Mouse (Mus musculus) E14TG2a.4 (cell line): Measurements from ENCODE around the gene Prph.

Source experiments
- CTCF ChIP-seq: conservative IDR thresholded peaks from 2 replicates; pipeline ENCODE4 v1.5.1; 2014; ENCODE audit warnings: low read length
- NANOG ChIP-seq: IDR thresholded peaks from 2 replicates; pipeline ENCODE4 v1.6.1; 2014; ENCODE audit warnings: borderline replicate concordance, low read length, mixed read lengths
- POU5F1 ChIP-seq: IDR thresholded peaks from 2 replicates; pipeline ENCODE4 v1.6.1; 2014; ENCODE audit warnings: low read length, borderline replicate concordance

GRCm38 (mm10) chr15:99099139-99099556, 44.2 kb downstream of the Prph start:
- TF ChIP-seq CTCF (peak; percentile 82), NANOG (no peak), POU5F1 (no peak)
